Mouse (Mus musculus): Measurements from ENCODE around the gene Frzb.

Gene Frzb

GRCm38 (mm10) chr2:80423116-80423515 is 24.3 kb downstream of the Frzb start:
- peak in 1 of 2 experiments; percentile 11 for DNase-seq

- DNase-seq, result no peak
Observed at GRCm38 (mm10) chr2:80421990-80422389, 25.4 kb downstream of the Frzb start.

GRCm38 (mm10) chr2:80416286-80416685 is 31.1 kb downstream of the Frzb start:
- no peak for DNase-seq

- DNase-seq, result no peak
Observed at GRCm38 (mm10) chr2:80414387-80414786, 33.0 kb downstream of the Frzb start.

GRCm38 (mm10) chr2:80413124-80413523 is 34.3 kb downstream of the Frzb start:
- peak in 1 of 2 experiments; percentile 20 for DNase-seq

GRCm38 (mm10) chr2:80409893-80410574 is 37.4 kb downstream of the Frzb start:
- DNase-seq, result peak; percentile 63 to 76

GRCm38 (mm10) chr2:80404770-80405169 is 42.7 kb downstream of the Frzb start:
- DNase-seq, result no peak

- peak in 1 of 2 experiments; percentile 17 for DNase-seq
Observed at GRCm38 (mm10) chr2:80398595-80399099, 48.8 kb downstream of the Frzb start.

- DNase-seq, result no peak
Observed at GRCm38 (mm10) chr2:80396864-80397263, 50.6 kb downstream of the Frzb start.

GRCm38 (mm10) chr2:80396057-80396456 is 51.4 kb downstream of the Frzb start:
- DNase-seq, result no peak

- DNase-seq, result no peak
Observed at GRCm38 (mm10) chr2:80388341-80388740, 59.1 kb downstream of the Frzb start.

- no peak for DNase-seq
Observed at GRCm38 (mm10) chr2:80387668-80388067, 59.8 kb downstream of the Frzb start.

GRCm38 (mm10) chr2:80386255-80386654 is 61.2 kb downstream of the Frzb start:
- DNase-seq, result no peak

- DNase-seq, result no peak
Observed at GRCm38 (mm10) chr2:80384447-80384846, 63.0 kb downstream of the Frzb start.

GRCm38 (mm10) chr2:80379848-80380247 is 67.6 kb downstream of the Frzb start:
- no peak for DNase-seq

- no peak for DNase-seq
Observed at GRCm38 (mm10) chr2:80374892-80375291, 72.5 kb downstream of the Frzb start.

- no peak for DNase-seq
Observed at GRCm38 (mm10) chr2:80371458-80371857, 76.0 kb downstream of the Frzb start.

All from kidney, postnatal 4 days (tissue).